Mouse (Mus musculus) cerebellum, adult 2 months (tissue): ENCODE measurements around the gene Fbh1. TPM values are rescaled to one million over a fixed set of nuclear protein-coding genes. Genes with fewer than 3 reads are reported as not detected.

Source experiments
- DNase-seq, 2 experiments: peaks; one replicate each; pipeline ENCODE4 v3.0.0; 2021
- H3K27ac ChIP-seq: fragments of 200-500 bp; 2 replicates; pipeline ENCODE4 v1.5.1; 2012; ENCODE audit warnings: low read length, control low read depth, inconsistent platforms; ENCODE audit not compliant: insufficient read depth
- H3K27me3 ChIP-seq: fragments of 200-500 bp; 2 replicates; pipeline ENCODE4 v1.6.1; 2012; ENCODE audit warnings: inconsistent platforms, mild to moderate bottlenecking, low read length, moderate library complexity; ENCODE audit not compliant: control insufficient read depth, insufficient read depth
- H3K4me1 ChIP-seq: fragments of 200-500 bp; 2 replicates; pipeline ENCODE4 v1.6.1; 2011; ENCODE audit warnings: low read length; ENCODE audit not compliant: control insufficient read depth, insufficient read depth
- H3K4me3 ChIP-seq: fragments of 200-500 bp; replicated peaks from 2 replicates; pipeline ENCODE3; 2011; ENCODE audit warnings: mild to moderate bottlenecking, low read depth, low read length, control low read depth; ENCODE audit not compliant: insufficient read depth
- CTCF ChIP-seq: fragments of 200-500 bp; IDR thresholded peaks from 2 replicates; pipeline ENCODE4 v1.5.1; 2011; ENCODE audit warnings: low read depth, mild to moderate bottlenecking, control low read depth, low read length, moderate library complexity, borderline replicate concordance; ENCODE audit not compliant: insufficient read depth
- POLR2A ChIP-seq: fragments of 200-500 bp; IDR thresholded peaks from 2 replicates; pipeline ENCODE4 v1.6.1; 2011; ENCODE audit warnings: low read length, control low read depth, borderline replicate concordance; ENCODE audit not compliant: insufficient read depth
- WGBS: fragments of 180-500 bp; shearing (Covaris S2); methylation state at CpG from one replicate; pipeline ENCODE4 v1.1.7; 2018; 5-methylcytosine and 5-hydroxymethylcytosine counted together
- polyA plus RNA-seq: library from polyadenylated mRNA; depleted of rRNA; stranded (reverse); fragments of >200 nt; gene quantifications from 2 replicates; pipeline ENCODE4 v1.2.3, GENCODE M21; 2012; rRNA removed

Gene Fbh1
- polyA plus RNA-seq, 1 experiment, result 66.8 TPM

- Histone ChIP-seq H3K4me3 (no peak overlapping the region), H3K4me1 (no peaks in the 10 kb centered on the region), H3K27ac (no peak overlapping the region), H3K27me3 (no peaks in the 10 kb centered on the region; the same call in 1 of the 2 replicates)
- WGBS, result 86% methylated on average over 2 of the region's 2 CpGs
- TF ChIP-seq POLR2A, result no peak
- no peak for TF ChIP-seq CTCF
- no peak for DNase-seq
Observed at GRCm38 (mm10) chr2:11699905-11700304, 77.5 kb downstream of the Fbh1 start.

- Histone ChIP-seq H3K4me3 (no peak overlapping the region), H3K27me3 (no peaks in the 10 kb centered on the region; the same call in 1 of the 2 replicates), H3K27ac (no peak overlapping the region), H3K4me1 (no peaks in the 10 kb centered on the region)
- TF ChIP-seq CTCF, result no peak
- TF ChIP-seq POLR2A, result no peak
- no peak for DNase-seq
- 47% methylated on average over 5 of the region's 5 CpGs for WGBS
Observed at GRCm38 (mm10) chr2:11698994-11699393, 78.4 kb downstream of the Fbh1 start.

- TF ChIP-seq CTCF (no peak), POLR2A (no peak)
- DNase-seq, result no peak
- H3K27me3 ChIP-seq, result no peaks in the 10 kb centered on the region
- no peak overlapping the region for H3K4me3 ChIP-seq
- H3K4me1 ChIP-seq, result no peaks in the 10 kb centered on the region
- 67% methylated on average over 2 of the region's 2 CpGs for WGBS
- no peak overlapping the region for H3K27ac ChIP-seq
Observed at GRCm38 (mm10) chr2:11695867-11696266, 81.5 kb downstream of the Fbh1 start.

GRCm38 (mm10) chr2:11694104-11694503 is 83.3 kb downstream of the Fbh1 start:
- WGBS, result 73% methylated on average over 2 of the region's 2 CpGs
- Histone ChIP-seq H3K4me3 (no peak overlapping the region), H3K4me1 (no peaks in the 10 kb centered on the region), H3K27ac (no peak overlapping the region), H3K27me3 (no peaks in the 10 kb centered on the region; the same call in 1 of the 2 replicates)
- TF ChIP-seq CTCF, result no peak
- no peak for TF ChIP-seq POLR2A
- no peak for DNase-seq

GRCm38 (mm10) chr2:11693352-11693751 is 84.0 kb downstream of the Fbh1 start:
- DNase-seq, result no peak
- 90% methylated on average over 4 of the region's 4 CpGs for WGBS
- no peak for TF ChIP-seq CTCF
- TF ChIP-seq POLR2A, result no peak
- no peaks in the 10 kb centered on the region for H3K4me1 ChIP-seq
- H3K27me3 ChIP-seq, result no peaks in the 10 kb centered on the region; the same call in 1 of the 2 replicates
- H3K27ac ChIP-seq, result no peak overlapping the region
- no peak overlapping the region for H3K4me3 ChIP-seq

Other genes starting within 250 kb of the Fbh1 start
- gene Pfkfb3, start 223.5 kb downstream of the Fbh1 start, polyA plus RNA-seq, result 33.8 and 38.2 TPM in 2 replicates
- 136 and 137 TPM in 2 replicates for gene Rbm17, start 173.4 kb downstream of the Fbh1 start, polyA plus RNA-seq
- gene Gm17490, start 151.3 kb downstream of the Fbh1 start, polyA plus RNA-seq, result not detected in 2 replicates
- 0.22 and 0.28 TPM in 2 replicates for gene Il2ra, start 134.8 kb downstream of the Fbh1 start, polyA plus RNA-seq
- gene Il15ra, start 72.3 kb downstream of the Fbh1 start, polyA plus RNA-seq, result 11.1 and 16.5 TPM in 2 replicates
- gene Ankrd16, start 294 bp upstream of the Fbh1 start, polyA plus RNA-seq, result 92.5 and 95.3 TPM in 2 replicates